Mouse (Mus musculus) retina, adult 2 months (tissue): ENCODE results near the gene Map3k14.
"Not testable (repeated sequence)": the region's sequence is repeated elsewhere in the genome, so short reads cannot be mapped to it uniquely, and the experiment has no call there.

Experiments used
- DNase-seq: peaks from one replicate; pipeline ENCODE4 v3.0.0-alpha.2; 2012; ENCODE audit warnings: low read depth, low spot score

Gene Map3k14

GRCm38 (mm10) chr11:103246731-103247290 is 20.5 kb downstream of the Map3k14 start:
- no peak for DNase-seq

GRCm38 (mm10) chr11:103246081-103246730 is 21.1 kb downstream of the Map3k14 start:
- no peak for DNase-seq

- DNase-seq = no peak
Observed at GRCm38 (mm10) chr11:103244856-103245255, 22.4 kb downstream of the Map3k14 start.

GRCm38 (mm10) chr11:103240740-103241139 is 26.5 kb downstream of the Map3k14 start:
- no peak for DNase-seq

GRCm38 (mm10) chr11:103237757-103238156 is 29.5 kb downstream of the Map3k14 start:
- DNase-seq = no peak

GRCm38 (mm10) chr11:103236903-103237302 is 30.4 kb downstream of the Map3k14 start:
- no peak for DNase-seq

- no peak for DNase-seq
Observed at GRCm38 (mm10) chr11:103236431-103236830, 30.8 kb downstream of the Map3k14 start.

- DNase-seq = no peak
Observed at GRCm38 (mm10) chr11:103235702-103236101, 31.6 kb downstream of the Map3k14 start.

- no peak for DNase-seq
Observed at GRCm38 (mm10) chr11:103234447-103234846, 32.8 kb downstream of the Map3k14 start.

- no peak for DNase-seq
Observed at GRCm38 (mm10) chr11:103232966-103233365, 34.3 kb downstream of the Map3k14 start.

GRCm38 (mm10) chr11:103231367-103231766 is 35.9 kb downstream of the Map3k14 start:
- no peak for DNase-seq

- no peak for DNase-seq
Observed at GRCm38 (mm10) chr11:103230626-103231025, 36.6 kb downstream of the Map3k14 start.

- DNase-seq = no peak
Observed at GRCm38 (mm10) chr11:103229608-103230007, 37.7 kb downstream of the Map3k14 start.

GRCm38 (mm10) chr11:103223951-103224456 is 43.3 kb downstream of the Map3k14 start:
- DNase-seq = no peak

- DNase-seq = no peak
Observed at GRCm38 (mm10) chr11:103223444-103223843, 43.8 kb downstream of the Map3k14 start.

- not testable (repeated sequence) for DNase-seq
Observed at GRCm38 (mm10) chr11:103222718-103223117, 44.6 kb downstream of the Map3k14 start.

- DNase-seq = no peak
Observed at GRCm38 (mm10) chr11:103221437-103221836, 45.8 kb downstream of the Map3k14 start.

GRCm38 (mm10) chr11:103219995-103220394 is 47.3 kb downstream of the Map3k14 start:
- no peak for DNase-seq

- no peak for DNase-seq
Observed at GRCm38 (mm10) chr11:103219259-103219658, 48.0 kb downstream of the Map3k14 start.

GRCm38 (mm10) chr11:103218517-103218901 is 48.8 kb downstream of the Map3k14 start:
- no peak for DNase-seq

- DNase-seq = no peak
Observed at GRCm38 (mm10) chr11:103217790-103218516, 49.3 kb downstream of the Map3k14 start, which contains the start of gene Spata32. Gene Spata32, minus strand, starts transcription at chr11:103218432.

GRCm38 (mm10) chr11:103215355-103215754 is 51.9 kb downstream of the Map3k14 start:
- DNase-seq = no peak

GRCm38 (mm10) chr11:103213712-103214111 is 53.6 kb downstream of the Map3k14 start:
- DNase-seq = no peak
